Mouse (Mus musculus): Measurements from ENCODE around the gene Has1. TPM values are rescaled to one million over a fixed set of nuclear protein-coding genes. Genes with fewer than 3 reads are reported as not detected.
A peak's percentile ranks its signal among the peaks of the same experiment; 100 is the strongest.

Gene Has1
- polyA plus RNA-seq, 1 experiment, result not detected

DNA sequence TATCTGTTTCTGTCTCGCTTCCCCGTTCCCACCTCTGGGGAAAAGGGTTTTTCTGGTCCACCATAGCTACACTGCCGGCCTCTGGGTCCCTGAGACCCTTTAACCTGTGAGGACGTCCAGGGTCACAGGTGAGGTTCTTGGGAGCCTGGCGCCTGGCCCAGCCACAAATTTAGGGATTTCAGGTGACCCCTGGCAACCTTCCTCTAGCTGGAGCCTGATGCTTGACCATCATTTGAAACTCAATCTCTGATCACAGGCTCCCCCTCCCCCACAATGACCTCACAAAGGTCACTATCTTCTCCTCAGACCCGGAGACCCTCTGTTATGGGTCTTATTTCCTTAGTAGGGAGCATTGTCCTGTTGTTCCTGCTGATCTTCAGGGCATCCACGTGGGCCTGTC, 24.3 kb downstream of the Has1 start:
- TF ChIP-seq POLR2A (IDR thresholded peaks at IDR 0.05; ENCODE audit: control insufficient read depth, low read depth, low read length) (peak; percentile 22; the same call in 1 of the 2 replicates), CTCF (IDR thresholded peaks at IDR 0.05; ENCODE audit: control insufficient read depth, insufficient read depth, insufficient replicate concordance, low read depth, low read length) (no peak)
- Histone ChIP-seq H3K27me3 (ENCODE audit: control insufficient read depth, insufficient read depth, low read length) (peaks cover 7% of the 10 kb centered on the region; the same call in 1 of the 2 replicates), H3K36me3 (ENCODE audit: control insufficient read depth, insufficient read depth, low read length) (no peaks in the 10 kb centered on the region), H3K4me1 (ENCODE audit: control insufficient read depth, insufficient read depth, low read length) (peaks cover 13% of the 10 kb centered on the region), H3K4me3 (ENCODE audit: control insufficient read depth, low read depth, low read length) (peak overlapping the region; percentile 92), H3K27ac (ENCODE audit: control insufficient read depth, insufficient read depth, low read depth, low read length) (peak overlapping the region; percentile 66)

DNA sequence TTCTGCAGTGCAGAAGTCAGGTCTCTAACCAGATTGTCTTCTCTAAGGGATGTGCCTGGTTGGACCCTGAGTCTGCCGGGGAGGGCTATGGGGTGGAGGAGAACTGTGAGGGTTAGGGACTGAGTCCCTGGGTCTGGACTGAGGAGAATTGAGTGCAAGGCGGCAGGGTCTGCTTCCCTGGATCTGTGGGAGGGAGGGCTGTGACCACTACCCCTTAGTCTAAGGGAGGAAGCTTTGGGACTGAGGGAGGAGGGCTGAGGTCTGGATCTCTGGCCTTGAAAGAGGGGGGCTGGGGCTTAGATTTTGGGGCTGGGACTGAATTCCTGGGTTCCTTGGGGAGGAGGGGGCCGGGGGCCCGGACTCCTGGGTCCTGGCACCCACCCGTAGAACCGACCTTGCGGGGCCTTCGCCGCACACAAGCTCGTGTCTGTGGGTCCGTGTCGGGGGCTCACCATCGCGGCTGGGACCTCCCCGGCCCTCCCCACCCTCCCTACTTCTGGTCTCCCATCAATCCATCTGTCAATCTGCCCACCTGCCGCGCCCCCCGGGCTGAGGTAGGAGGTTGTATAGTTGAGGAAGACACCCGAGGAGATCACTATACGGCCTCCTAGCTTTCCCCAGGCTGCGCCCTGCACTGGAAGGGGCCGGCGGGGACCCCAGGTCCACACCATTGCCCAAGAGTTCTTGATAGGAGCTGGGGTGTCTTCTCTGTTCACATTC, 25.0 kb downstream of the Has1 start:
- Histone ChIP-seq H3K4me1 (ENCODE audit: control insufficient read depth, insufficient read depth, low read length) (peaks cover 13% of the 10 kb centered on the region), H3K27me3 (ENCODE audit: control insufficient read depth, insufficient read depth, low read length) (peaks cover 7% of the 10 kb centered on the region; the same call in 1 of the 2 replicates), H3K27ac (ENCODE audit: control insufficient read depth, insufficient read depth, low read depth, low read length) (0 out of 2 replicates have a peak overlapping the region, but pooled peaks have one; percentile 43), H3K36me3 (ENCODE audit: control insufficient read depth, insufficient read depth, low read length) (no peaks in the 10 kb centered on the region), H3K4me3 (ENCODE audit: control insufficient read depth, low read depth, low read length) (peak overlapping the region; percentile 92)
- no peak for TF ChIP-seq POLR2A (IDR thresholded peaks at IDR 0.05; ENCODE audit: control insufficient read depth, low read depth, low read length)
- no peak for TF ChIP-seq CTCF (IDR thresholded peaks at IDR 0.05; ENCODE audit: control insufficient read depth, insufficient read depth, insufficient replicate concordance, low read depth, low read length)

DNA sequence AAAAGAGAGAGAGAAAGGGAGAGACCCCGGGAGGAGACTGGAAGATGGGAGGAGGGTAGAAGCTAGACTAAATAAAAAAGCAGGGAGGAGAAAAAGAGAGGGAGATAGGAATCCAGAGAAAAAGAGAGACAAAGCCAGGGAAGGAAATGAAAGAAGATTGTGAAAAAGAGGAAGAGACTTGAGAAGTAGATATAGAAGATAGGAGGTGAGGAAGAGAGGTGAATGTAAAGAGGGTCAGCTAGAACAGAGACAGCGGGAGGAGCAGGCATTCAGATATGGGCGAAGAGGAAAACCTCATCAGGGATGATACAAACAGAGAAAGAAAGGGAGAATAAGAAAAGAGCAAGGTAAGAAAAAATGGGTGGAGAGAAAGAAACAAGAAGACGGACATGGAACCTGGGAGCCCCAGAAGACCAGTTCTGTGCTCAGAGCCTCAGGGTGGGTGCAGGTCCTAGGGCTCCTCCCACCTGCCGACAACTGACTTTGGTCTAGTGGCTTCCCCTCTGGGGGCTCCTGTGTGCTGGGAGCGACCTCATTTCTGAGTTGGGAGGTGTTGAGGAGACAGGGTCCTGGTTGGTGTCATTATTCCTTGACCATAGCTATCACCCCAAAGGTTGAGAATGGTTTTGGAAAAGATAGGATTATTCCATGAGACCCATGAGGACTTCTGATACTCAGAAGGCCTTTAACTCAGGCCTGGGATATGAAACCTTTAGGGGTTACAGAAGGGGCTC, 25.8 kb downstream of the Has1 start:
- no peaks in the 10 kb centered on the region for H3K36me3 ChIP-seq (ENCODE audit: control insufficient read depth, insufficient read depth, low read length)
- H3K4me1 ChIP-seq (ENCODE audit: control insufficient read depth, insufficient read depth, low read length), result peaks cover 13% of the 10 kb centered on the region
- peaks cover 7% of the 10 kb centered on the region; the same call in 1 of the 2 replicates for H3K27me3 ChIP-seq (ENCODE audit: control insufficient read depth, insufficient read depth, low read length)

DNA sequence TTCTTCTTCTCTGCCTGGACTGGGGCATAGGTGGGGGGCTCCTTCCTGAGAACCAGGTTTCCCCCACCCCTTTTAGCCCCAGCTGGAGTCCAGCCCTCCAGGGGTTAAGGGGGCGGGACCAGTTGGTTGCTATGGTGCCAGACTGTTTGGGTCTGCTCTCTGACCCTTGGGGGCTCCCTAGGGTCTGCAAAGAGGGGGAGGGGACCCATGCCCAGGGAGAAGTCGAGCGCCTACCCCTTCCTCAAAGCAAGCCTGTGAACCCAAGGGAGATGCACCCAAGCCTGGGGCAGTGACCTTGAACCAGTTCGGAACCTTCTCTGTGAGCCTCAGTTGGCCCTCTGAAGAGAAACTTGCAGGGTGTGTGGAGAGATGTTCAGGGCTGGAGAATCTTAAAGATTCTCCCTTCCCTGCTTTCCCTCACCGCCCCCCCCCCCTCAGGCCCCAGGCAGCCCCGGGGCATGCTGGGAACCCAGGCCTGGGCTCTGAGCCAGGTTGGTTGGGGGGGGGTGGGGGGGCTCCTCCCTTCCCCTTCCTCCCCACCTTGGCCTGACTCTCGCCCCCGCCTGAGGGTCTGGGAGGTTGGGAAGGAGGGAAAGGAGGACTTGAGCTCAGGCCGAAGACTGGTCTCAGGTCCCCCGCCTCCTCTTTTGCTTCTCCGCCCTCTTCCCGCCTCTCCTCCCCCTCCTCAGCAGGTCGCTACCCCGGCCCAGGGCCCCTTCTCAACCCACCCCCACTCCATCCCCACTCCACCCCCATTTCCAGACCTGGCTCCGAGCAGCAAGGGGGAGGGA, 26.6 kb downstream of the Has1 start:
- H3K27me3 ChIP-seq (ENCODE audit: control insufficient read depth, insufficient read depth, low read length), result peaks cover 7% of the 10 kb centered on the region; the same call in 1 of the 2 replicates
- 0 out of 2 replicates have a peak, but pooled peaks have one; percentile 35 for TF ChIP-seq POLR2A (IDR thresholded peaks at IDR 0.05; ENCODE audit: control insufficient read depth, low read depth, low read length)
- no peak for TF ChIP-seq CTCF (IDR thresholded peaks at IDR 0.05; ENCODE audit: control insufficient read depth, insufficient read depth, insufficient replicate concordance, low read depth, low read length)
- H3K27ac ChIP-seq (ENCODE audit: control insufficient read depth, insufficient read depth, low read depth, low read length), result peak overlapping the region; percentile 8
- H3K36me3 ChIP-seq (ENCODE audit: control insufficient read depth, insufficient read depth, low read length), result no peaks in the 10 kb centered on the region
- H3K4me3 ChIP-seq (ENCODE audit: control insufficient read depth, low read depth, low read length), result peak overlapping the region; percentile 92
- peaks cover 13% of the 10 kb centered on the region for H3K4me1 ChIP-seq (ENCODE audit: control insufficient read depth, insufficient read depth, low read length)

More for the DNA sequence above, 25.8 kb downstream of the Has1 start:
- Histone ChIP-seq H3K4me3 (ENCODE audit: control insufficient read depth, low read depth, low read length) (peak overlapping the region; percentile 92), H3K27ac (ENCODE audit: control insufficient read depth, insufficient read depth, low read depth, low read length) (no peak overlapping the region; the same call in 1 of the 2 replicates)
- TF ChIP-seq POLR2A (IDR thresholded peaks at IDR 0.05; ENCODE audit: control insufficient read depth, low read depth, low read length) (no peak), CTCF (IDR thresholded peaks at IDR 0.05; ENCODE audit: control insufficient read depth, insufficient read depth, insufficient replicate concordance, low read depth, low read length) (no peak)

DNA sequence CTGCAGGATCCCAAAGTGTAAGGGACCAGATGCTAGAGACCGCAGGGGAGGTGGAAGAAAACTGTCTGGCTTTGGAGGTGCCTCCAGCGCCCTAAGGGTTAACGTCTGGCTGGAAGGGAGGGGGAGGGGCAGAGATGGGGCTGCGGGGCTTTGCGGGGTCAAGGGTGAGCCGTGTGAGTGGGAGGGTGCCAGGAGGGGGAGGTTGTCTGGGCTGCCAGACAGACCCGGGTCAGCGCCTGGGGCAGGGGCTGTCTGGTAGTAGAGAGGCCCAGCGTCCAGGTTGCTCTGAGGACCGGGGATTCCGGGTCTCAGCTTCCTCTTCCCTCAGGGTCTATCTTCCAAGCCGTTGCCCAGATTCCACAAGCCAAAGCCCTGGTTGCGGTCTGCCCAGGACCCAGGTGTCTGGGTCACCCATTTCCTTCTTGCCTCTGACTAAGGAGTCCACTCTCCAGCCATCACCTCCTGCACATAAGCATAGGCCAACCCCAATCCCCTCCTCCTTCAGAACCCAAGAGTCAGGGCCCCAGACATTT, 27.3 kb downstream of the Has1 start:
- Histone ChIP-seq H3K27ac (ENCODE audit: control insufficient read depth, insufficient read depth, low read depth, low read length) (peak overlapping the region; percentile 82), H3K4me3 (ENCODE audit: control insufficient read depth, low read depth, low read length) (peak overlapping the region; percentile 85), H3K36me3 (ENCODE audit: control insufficient read depth, insufficient read depth, low read length) (no peaks in the 10 kb centered on the region), H3K4me1 (ENCODE audit: control insufficient read depth, insufficient read depth, low read length) (peaks cover 13% of the 10 kb centered on the region), H3K27me3 (ENCODE audit: control insufficient read depth, insufficient read depth, low read length) (peaks cover 7% of the 10 kb centered on the region; the same call in 1 of the 2 replicates)
- TF ChIP-seq CTCF (IDR thresholded peaks at IDR 0.05; ENCODE audit: control insufficient read depth, insufficient read depth, insufficient replicate concordance, low read depth, low read length) (no peak), POLR2A (IDR thresholded peaks at IDR 0.05; ENCODE audit: control insufficient read depth, low read depth, low read length) (no peak)

DNA sequence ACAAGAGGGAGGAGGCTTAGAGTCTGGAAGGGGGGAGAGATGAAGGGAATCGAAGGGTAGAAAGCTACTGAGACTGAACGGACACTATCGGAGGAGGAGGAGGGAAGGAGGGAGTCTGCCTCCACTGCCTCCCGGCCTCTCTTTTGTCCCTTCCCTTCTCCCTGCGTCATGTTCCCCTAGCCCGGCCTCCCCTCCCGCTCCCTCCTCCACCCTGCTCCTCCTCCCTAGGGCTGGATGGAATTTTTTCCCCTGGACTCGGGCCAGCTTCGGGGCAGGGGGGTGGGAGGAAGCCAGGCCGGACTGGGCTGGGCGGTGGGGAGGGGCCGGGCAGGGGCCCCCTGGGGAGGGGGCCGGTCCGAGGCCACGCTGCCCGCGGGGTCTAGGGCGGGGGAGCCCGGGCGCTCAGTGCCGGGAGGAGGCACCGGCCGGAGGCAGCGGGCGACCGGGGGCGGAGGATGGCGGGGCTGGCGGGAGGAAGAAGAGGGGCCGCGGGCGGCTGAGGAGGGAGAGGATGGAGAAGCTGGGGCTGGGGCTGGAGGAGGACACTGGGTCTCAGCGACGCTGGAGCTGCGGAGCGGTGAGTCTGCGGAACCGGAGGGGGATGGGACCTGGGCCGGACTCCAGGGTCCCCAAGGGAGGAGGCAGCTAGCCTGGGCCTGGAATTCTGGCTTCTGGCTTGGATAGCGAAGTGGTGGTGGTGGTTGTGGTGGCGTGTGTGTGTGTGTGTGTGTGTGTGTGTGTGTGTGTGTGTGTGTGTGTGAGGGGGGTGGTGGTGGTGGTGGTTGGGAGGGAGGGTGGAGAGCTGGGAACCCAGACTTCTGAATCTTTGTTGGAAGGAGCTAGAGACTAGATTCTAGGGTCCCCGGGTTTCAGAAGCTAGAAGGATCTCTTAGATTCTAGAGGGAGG, 28.0 kb downstream of the Has1 start, which contains the start of gene Spaca6:
TSS of gene Spaca6 (plus strand) at position 408 of the 907 bp plus-strand sequence.
- Histone ChIP-seq H3K4me1 (ENCODE audit: control insufficient read depth, insufficient read depth, low read length) (peaks cover 13% of the 10 kb centered on the region), H3K27me3 (ENCODE audit: control insufficient read depth, insufficient read depth, low read length) (peaks cover 7% of the 10 kb centered on the region; the same call in 1 of the 2 replicates), H3K27ac (ENCODE audit: control insufficient read depth, insufficient read depth, low read depth, low read length) (peak within 1 kb of the TSS; percentile 94), H3K36me3 (ENCODE audit: control insufficient read depth, insufficient read depth, low read length) (no peaks in the 10 kb centered on the region), H3K4me3 (ENCODE audit: control insufficient read depth, low read depth, low read length) (peak within 1 kb of the TSS; percentile 85)
- no peak for TF ChIP-seq CTCF (IDR thresholded peaks at IDR 0.05; ENCODE audit: control insufficient read depth, insufficient read depth, insufficient replicate concordance, low read depth, low read length)
- TF ChIP-seq POLR2A (IDR thresholded peaks at IDR 0.05; ENCODE audit: control insufficient read depth, low read depth, low read length), result peak; percentile 80
